11 mouse cellular contexts compared by ENCODE assay signal in the genomic region with DNA sequence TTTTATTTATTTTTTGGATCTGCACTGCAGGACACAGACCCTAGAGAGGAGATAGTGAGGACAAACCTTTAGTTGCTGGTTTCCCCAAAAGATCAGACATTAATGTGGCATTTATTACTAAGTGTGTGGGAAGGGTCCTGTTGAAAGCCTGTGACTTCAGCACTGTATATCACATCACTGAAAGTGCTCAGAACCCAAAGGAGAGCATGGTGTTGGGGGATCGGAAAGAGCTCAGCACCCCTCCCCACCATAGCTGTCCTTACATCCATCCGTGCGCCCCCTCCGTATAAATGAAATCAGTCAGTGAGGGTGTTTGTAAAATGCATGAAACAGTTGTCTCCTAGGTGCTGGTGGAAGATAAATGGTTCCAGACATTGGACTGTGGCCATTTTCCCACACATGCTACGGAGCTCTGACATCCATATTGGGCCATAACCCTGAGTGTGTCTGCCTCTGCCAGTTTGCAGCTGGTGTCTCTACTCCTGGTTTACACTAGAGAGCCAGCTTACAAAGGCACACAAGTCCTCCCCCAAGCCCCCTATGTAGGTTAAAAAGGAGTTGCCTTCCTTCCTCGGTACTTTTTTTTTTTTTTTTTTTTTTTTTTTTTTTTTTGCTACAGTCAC.
DNase-seq lines count a peak whose midpoint lies in the region; ATAC-seq and TF ChIP-seq lines count a peak whose summit lies in the region.
"Had no signal": no experiment of that assay in that cellular context is flagged by ENCODE, and none has a peak within 500 bp of the region (broad histone marks: within the 10 kb centered on the region; RNA-seq: fewer than 3 reads in every experiment).

No protein-coding gene starts in this region.

- ATAC-seq in heart, embryonic 11.5 days (replicated peaks; ENCODE audit: insufficient number of reproducible peaks, low FRiP score, low TSS enrichment): no peak
- peak; percentile 76 for ATAC-seq in limb, embryonic 14.5 days (ENCODE audit: low FRiP score, low read depth)
- ATAC-seq in megakaryocyte-erythroid progenitor cell, adult 5-6 weeks (replicated peaks; ENCODE audit: low FRiP score, low TSS enrichment, poor library complexity, severe bottlenecking): no peak
- no peak for ATAC-seq in forebrain, embryonic 16.5 days
- ATAC-seq: midbrain, embryonic 13.5 days had no signal

- H3K4me3 ChIP-seq in heart, adult 2 months: peak overlapping the region; percentile 15; the same call in 1 of the 2 replicates
- H3K4me3 ChIP-seq in heart, embryonic 11.5 days (ENCODE audit: low read depth, low read length): no peak overlapping the region
- peak overlapping the region; percentile 37 for H3K4me3 ChIP-seq in embryonic fibroblast, embryonic 13.5 days (ENCODE audit: insufficient read depth, low read length)
- H3K4me3 ChIP-seq in limb, embryonic 14.5 days (replicated peaks; ENCODE audit: low read length): peak overlapping the region; percentile 13
- no peak overlapping the region for H3K4me3 ChIP-seq in forebrain, embryonic 16.5 days (replicated peaks; ENCODE audit: low read length)
- H3K4me3 ChIP-seq: midbrain, embryonic 13.5 days had no signal

- intact Hi-C loops in heart, adult 2 months (cut with DNase I): no loop called here

- no peak overlapping the region for H3K4me2 ChIP-seq in heart, embryonic 11.5 days
- peak overlapping the region; percentile 39 for H3K4me2 ChIP-seq in limb, embryonic 14.5 days (replicated peaks; ENCODE audit: low read depth, low read length, severe bottlenecking)
- no peak overlapping the region for H3K4me2 ChIP-seq in forebrain, embryonic 16.5 days (ENCODE audit: low read length)
- H3K4me2 ChIP-seq: midbrain, embryonic 13.5 days had no signal

- no peaks in the 10 kb centered on the region for H3K9me3 ChIP-seq in heart, embryonic 11.5 days (replicated peaks; ENCODE audit: control insufficient read depth, low read length)
- no peaks in the 10 kb centered on the region for H3K9me3 ChIP-seq in limb, embryonic 14.5 days (ENCODE audit: control insufficient read depth, low read length)
- H3K9me3 ChIP-seq in forebrain, embryonic 16.5 days (ENCODE audit: control insufficient read depth, low read length): no peaks in the 10 kb centered on the region
- H3K9me3 ChIP-seq: midbrain, embryonic 13.5 days had no signal

- H3K9ac ChIP-seq in heart, adult 2 months (ENCODE audit: low read depth, low read length): peak overlapping the region; percentile 3; the same call in 1 of the 2 replicates
- no peak overlapping the region for H3K9ac ChIP-seq in heart, embryonic 11.5 days (ENCODE audit: low read depth, low read length)
- H3K9ac ChIP-seq in limb, embryonic 14.5 days (ENCODE audit: low read depth, low read length, severe bottlenecking): no peak overlapping the region
- no peak overlapping the region for H3K9ac ChIP-seq in forebrain, embryonic 16.5 days (replicated peaks; ENCODE audit: low read depth, low read length)
- H3K9ac ChIP-seq: midbrain, embryonic 13.5 days had no signal

- no peak for TF ChIP-seq CTCF in heart, adult 2 months (IDR thresholded peaks at IDR 0.05)
- no peak for TF ChIP-seq CTCF in embryonic fibroblast, embryonic 13.5 days (IDR thresholded peaks at IDR 0.05; ENCODE audit: borderline replicate concordance, insufficient read depth, low read length)

- no peak for TF ChIP-seq EP300 in heart, adult 2 months (IDR thresholded peaks at IDR 0.05; ENCODE audit: insufficient read depth, low read depth, low read length)

- DNase-seq in heart, adult 2 months: peak in 1 of 2 experiments; percentile 31
- DNase-seq in 3T3-L1 (ENCODE audit: low read depth, low spot score): peak; percentile 54
- DNase-seq in limb, embryonic 14.5 days (ENCODE audit: low spot score): peak; percentile 72
- no peak for DNase-seq in cerebellum, adult 9-10 months
- DNase-seq: adrenal gland, adult 8-10 months; thymus, adult 2 months had no signal

- H3K36me3 ChIP-seq in heart, adult 2 months (ENCODE audit: control insufficient read depth, insufficient read depth, low read length): peaks cover 5% of the 10 kb centered on the region
- no peaks in the 10 kb centered on the region for H3K36me3 ChIP-seq in heart, embryonic 11.5 days (ENCODE audit: control insufficient read depth, insufficient read depth, low read length)
- H3K36me3 ChIP-seq in limb, embryonic 14.5 days (ENCODE audit: control insufficient read depth, insufficient read depth, low read length): no peaks in the 10 kb centered on the region
- no peaks in the 10 kb centered on the region for H3K36me3 ChIP-seq in forebrain, embryonic 16.5 days (ENCODE audit: control insufficient read depth, insufficient read depth)
- H3K36me3 ChIP-seq: midbrain, embryonic 13.5 days had no signal

- 58% methylated on average over 6 of the region's 6 CpGs for WGBS in heart, adult 2 months
- WGBS in heart, embryonic 11.5 days (ENCODE audit: insufficient replicate concordance): 57% methylated on average over 6 of the region's 6 CpGs
- 27% methylated on average over 6 of the region's 6 CpGs for WGBS in limb, embryonic 14.5 days
- WGBS in forebrain, embryonic 16.5 days: 77% methylated on average over 6 of the region's 6 CpGs

- TF ChIP-seq POLR2A in heart, adult 2 months (IDR thresholded peaks at IDR 0.05; ENCODE audit: insufficient read depth, low read depth, low read length): no peak
- TF ChIP-seq POLR2A in embryonic fibroblast, embryonic 13.5 days (IDR thresholded peaks at IDR 0.05; ENCODE audit: low read depth, low read length): no peak
- TF ChIP-seq POLR2A in limb, embryonic 14.5 days (IDR thresholded peaks at IDR 0.05; ENCODE audit: borderline replicate concordance, extremely low read depth, insufficient read depth, insufficient read length): no peak

- H3K27me3 ChIP-seq in heart, adult 2 months (ENCODE audit: control insufficient read depth, insufficient read depth, low read length): no peaks in the 10 kb centered on the region
- H3K27me3 ChIP-seq in heart, embryonic 11.5 days (ENCODE audit: control insufficient read depth, insufficient read depth, low read length): no peaks in the 10 kb centered on the region
- H3K27me3 ChIP-seq in limb, embryonic 14.5 days (ENCODE audit: control insufficient read depth, insufficient read depth, low read length): no peaks in the 10 kb centered on the region
- no peaks in the 10 kb centered on the region for H3K27me3 ChIP-seq in forebrain, embryonic 16.5 days (replicated peaks; ENCODE audit: control insufficient read depth, insufficient read depth, low read length)
- H3K27me3 ChIP-seq: midbrain, embryonic 13.5 days had no signal

- peaks cover 9% of the 10 kb centered on the region for H3K79me2 ChIP-seq in heart, adult 2 months (replicated peaks; ENCODE audit: control insufficient read depth, insufficient read depth, low read length)

- H3K4me1 ChIP-seq in heart, adult 2 months (ENCODE audit: control insufficient read depth, insufficient read depth, low read length): peaks cover 9% of the 10 kb centered on the region
- H3K4me1 ChIP-seq in heart, embryonic 11.5 days (ENCODE audit: control insufficient read depth, insufficient read depth, low read length): no peaks in the 10 kb centered on the region
- peaks cover 12% of the 10 kb centered on the region for H3K4me1 ChIP-seq in embryonic fibroblast, embryonic 13.5 days (ENCODE audit: control insufficient read depth, insufficient read depth, low read length)
- peaks cover 16% of the 10 kb centered on the region for H3K4me1 ChIP-seq in limb, embryonic 14.5 days (ENCODE audit: control insufficient read depth, insufficient read depth, low read length)
- 0 out of 2 replicates have a peak, but pooled peaks cover 4% of the 10 kb centered on the region for H3K4me1 ChIP-seq in forebrain, embryonic 16.5 days (replicated peaks; ENCODE audit: control insufficient read depth, insufficient read depth, low read length)
- H3K4me1 ChIP-seq: midbrain, embryonic 13.5 days had no signal

- H3K27ac ChIP-seq in heart, adult 2 months: peak overlapping the region; percentile 22; the same call in 1 of the 2 replicates
- no peak overlapping the region for H3K27ac ChIP-seq in heart, embryonic 11.5 days (ENCODE audit: low read depth, low read length)
- H3K27ac ChIP-seq in embryonic fibroblast, embryonic 13.5 days (ENCODE audit: insufficient read depth, low read length): peak overlapping the region; percentile 37; the same call in 1 of the 2 replicates
- H3K27ac ChIP-seq in limb, embryonic 14.5 days (replicated peaks; ENCODE audit: low read depth, low read length): no peak overlapping the region; the same call in 1 of the 2 replicates
- H3K27ac ChIP-seq in forebrain, embryonic 16.5 days (ENCODE audit: low read length): no peak overlapping the region
- H3K27ac ChIP-seq: midbrain, embryonic 13.5 days had no signal

Comparison
In these comparisons a context has a peak if more than half of its experiments do, and no peak if none do; other contexts are left out.
1. H3K27ac ChIP-seq: peak in heart, adult 2 months (single experiment) and embryonic fibroblast, embryonic 13.5 days (single experiment); none in heart, embryonic 11.5 days (single experiment), limb, embryonic 14.5 days (single experiment) and forebrain, embryonic 16.5 days (single experiment).
2. H3K4me3 ChIP-seq: peak in heart, adult 2 months (single experiment), embryonic fibroblast, embryonic 13.5 days (single experiment) and limb, embryonic 14.5 days (single experiment); none in heart, embryonic 11.5 days (single experiment) and forebrain, embryonic 16.5 days (single experiment).